Mouse (Mus musculus): Measurements from ENCODE around the gene 9330182L06Rik. TPM values are rescaled to one million over a fixed set of nuclear protein-coding genes. Genes with fewer than 3 reads are reported as not detected.

9330182L06Rik gene
- polyA plus RNA-seq, 1 experiment from 2014 or later: 20.2 TPM

DNA sequence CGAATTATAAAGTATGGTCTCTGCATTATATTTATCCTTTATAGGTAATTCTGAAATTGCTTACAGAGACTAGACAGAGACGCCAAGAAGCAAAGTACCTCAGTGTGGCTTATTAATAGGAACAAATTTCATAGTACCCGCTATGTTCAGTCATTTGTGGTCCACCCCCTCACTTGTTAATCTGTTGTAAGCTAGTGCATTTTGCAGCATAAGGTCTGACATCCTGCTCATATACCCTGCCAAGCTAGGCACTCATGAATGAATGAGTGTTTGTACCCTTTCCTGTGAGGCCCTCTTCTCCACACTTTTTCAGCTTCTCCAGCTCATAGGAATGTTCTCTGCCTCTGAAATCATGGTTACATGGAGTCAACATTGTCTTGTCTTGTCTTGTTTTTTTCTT, 105.2 kb downstream of the 9330182L06Rik start:
- Histone ChIP-seq H3K4me1 (replicated peaks) (no peaks in the 10 kb centered on the region; the same call in 1 of the 2 replicates), H3K27ac (replicated peaks) (no peak overlapping the region), H3K36me3 (no peaks in the 10 kb centered on the region), H3K4me2 (no peak overlapping the region), H3K9ac (no peak overlapping the region), H3K4me3 (no peak overlapping the region), H3K9me3 (no peaks in the 10 kb centered on the region), H3K27me3 (no peaks in the 10 kb centered on the region)
- WGBS: 92% methylated on average over 3 of the region's 3 CpGs
- no peak for ATAC-seq (ENCODE audit: low read depth)

DNA sequence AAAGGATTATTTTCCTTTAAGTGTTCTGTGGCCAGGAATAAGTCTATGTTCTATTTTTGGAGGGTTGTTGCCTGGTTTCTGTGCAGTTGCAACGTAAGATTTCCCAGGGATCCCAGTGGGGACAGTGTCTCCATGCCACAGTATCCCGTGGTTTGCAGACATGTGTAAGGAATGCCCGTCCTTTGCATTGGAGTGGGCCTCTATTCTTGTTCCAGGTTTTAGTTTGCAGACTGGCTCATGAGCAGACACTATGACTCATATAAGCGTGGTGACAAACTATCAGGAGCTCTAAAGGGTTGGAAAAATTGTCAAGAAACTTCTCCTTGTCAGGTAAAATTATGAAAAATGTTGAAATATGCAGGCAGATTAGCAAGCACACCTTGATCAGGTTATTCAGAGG, 107.4 kb downstream of the 9330182L06Rik start:
- H3K36me3 ChIP-seq: no peaks in the 10 kb centered on the region
- no peak overlapping the region for H3K4me3 ChIP-seq
- no peak overlapping the region for H3K4me2 ChIP-seq
- 83% methylated on average over 4 of the region's 4 CpGs for WGBS
- no peak overlapping the region for H3K27ac ChIP-seq (replicated peaks)
- no peak for ATAC-seq (ENCODE audit: low read depth)
- H3K9me3 ChIP-seq: no peaks in the 10 kb centered on the region
- H3K9ac ChIP-seq: no peak overlapping the region
- no peaks in the 10 kb centered on the region; the same call in 1 of the 2 replicates for H3K4me1 ChIP-seq (replicated peaks)
- no peaks in the 10 kb centered on the region for H3K27me3 ChIP-seq

DNA sequence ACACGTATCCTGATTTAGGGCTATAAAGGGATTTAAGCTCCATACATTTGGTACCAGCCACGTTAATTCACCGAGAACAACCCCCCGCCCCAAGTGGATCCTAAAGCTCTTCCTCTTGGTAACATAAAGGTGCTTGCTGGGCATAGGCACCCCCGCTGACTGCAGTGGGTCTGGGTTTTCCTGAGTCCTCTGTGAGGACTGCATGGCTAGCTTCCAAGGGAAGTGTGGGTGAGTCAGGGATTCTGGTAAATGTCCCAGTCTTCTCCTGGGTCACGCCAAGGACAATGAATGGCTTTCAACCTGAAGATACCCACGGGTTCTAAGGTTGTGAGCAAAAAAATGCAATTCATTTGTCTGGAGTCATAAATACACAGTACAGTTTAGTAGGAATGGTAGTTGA, 124.0 kb downstream of the 9330182L06Rik start:
- 60% methylated on average over 7 of the region's 7 CpGs for WGBS
- Histone ChIP-seq H3K4me2 (no peak overlapping the region), H3K27ac (replicated peaks) (peak overlapping the region; percentile 6; the same call in 1 of the 2 replicates), H3K4me3 (no peak overlapping the region), H3K27me3 (no peaks in the 10 kb centered on the region), H3K9ac (no peak overlapping the region), H3K4me1 (replicated peaks) (peaks cover 6% of the 10 kb centered on the region), H3K36me3 (no peaks in the 10 kb centered on the region), H3K9me3 (no peaks in the 10 kb centered on the region)
- ATAC-seq (ENCODE audit: low read depth): peak; percentile 40; the same call in 1 of the 2 replicates

DNA sequence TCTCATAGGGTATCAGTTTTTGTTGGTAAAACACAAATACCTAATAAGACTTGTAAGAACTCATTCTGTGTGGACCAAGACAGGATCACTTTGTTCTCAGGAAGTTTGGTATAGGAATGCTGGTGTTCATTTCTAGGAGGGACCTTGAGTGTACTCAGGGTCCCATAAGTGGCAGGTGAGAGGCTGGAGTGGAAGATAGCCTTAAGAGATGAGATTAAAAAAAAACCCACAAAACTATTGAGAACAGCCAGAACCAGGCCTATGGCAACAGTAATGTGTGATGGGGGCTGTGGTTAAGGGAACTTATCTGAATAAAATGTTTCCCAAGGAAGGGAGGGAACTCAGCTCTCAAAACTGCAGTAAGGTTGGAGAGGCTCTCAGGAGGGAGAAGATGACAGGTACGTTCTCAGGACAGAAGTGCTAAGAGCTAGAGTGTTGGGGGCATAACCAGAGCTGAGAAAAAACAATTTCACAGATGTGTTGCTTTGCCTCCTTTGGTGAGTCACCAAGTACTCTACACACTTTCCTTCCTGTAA, 126.0 kb downstream of the 9330182L06Rik start:
- ATAC-seq (ENCODE audit: low read depth): no peak
- no peak overlapping the region for H3K4me3 ChIP-seq
- no peaks in the 10 kb centered on the region for H3K27me3 ChIP-seq
- H3K4me1 ChIP-seq (replicated peaks): peaks cover 6% of the 10 kb centered on the region
- WGBS: 87% methylated on average over 1 of the region's 1 CpGs
- H3K9ac ChIP-seq: no peak overlapping the region
- H3K36me3 ChIP-seq: no peaks in the 10 kb centered on the region
- H3K4me2 ChIP-seq: no peak overlapping the region
- no peak overlapping the region for H3K27ac ChIP-seq (replicated peaks)
- no peaks in the 10 kb centered on the region for H3K9me3 ChIP-seq

DNA sequence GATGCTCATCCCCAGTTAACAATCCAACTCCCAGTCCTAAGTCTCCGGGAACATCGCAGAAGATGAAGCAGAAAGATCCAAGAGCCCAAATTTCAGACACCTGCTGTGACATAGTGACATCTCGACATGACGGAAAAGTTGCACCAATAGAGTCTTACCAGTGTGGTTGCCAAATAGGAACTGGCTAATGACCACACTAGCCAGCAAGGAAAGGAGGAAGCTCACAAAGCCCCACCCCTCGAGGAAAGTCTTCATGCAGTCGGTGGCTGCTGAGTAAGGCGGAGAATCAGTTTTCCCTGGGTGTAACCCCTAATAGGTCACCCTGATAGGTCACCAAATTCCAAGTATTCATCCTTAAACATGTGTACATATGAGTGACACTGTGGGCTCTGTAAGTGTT, 151.2 kb downstream of the 9330182L06Rik start:
- WGBS: 89% methylated on average over 7 of the region's 7 CpGs
- no peak for ATAC-seq (ENCODE audit: low read depth)
- H3K4me1 ChIP-seq (replicated peaks): no peaks in the 10 kb centered on the region
- H3K9ac ChIP-seq: no peak overlapping the region
- no peak overlapping the region for H3K27ac ChIP-seq (replicated peaks)
- H3K27me3 ChIP-seq: no peaks in the 10 kb centered on the region
- no peak overlapping the region for H3K4me2 ChIP-seq
- no peaks in the 10 kb centered on the region for H3K36me3 ChIP-seq
- no peak overlapping the region for H3K4me3 ChIP-seq
- no peaks in the 10 kb centered on the region for H3K9me3 ChIP-seq

DNA sequence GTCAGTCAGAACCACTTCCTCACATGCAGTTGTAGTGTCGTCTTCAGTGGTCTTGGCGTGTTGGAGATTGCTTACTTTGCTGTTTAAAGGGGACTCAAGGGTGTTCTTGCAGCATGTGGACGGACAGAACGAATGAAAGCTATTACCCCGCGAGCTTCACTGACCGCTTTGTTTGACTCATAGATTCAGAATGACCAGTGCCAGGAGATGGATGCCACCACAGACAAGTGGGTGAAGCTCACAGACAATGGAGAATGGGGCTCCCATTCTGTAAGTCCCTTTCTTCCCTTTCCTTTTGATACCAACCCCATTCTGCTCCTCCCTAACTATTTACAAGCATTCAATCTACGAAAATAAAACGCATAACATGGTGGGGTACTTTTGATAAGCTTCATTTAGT, 151.9 kb downstream of the 9330182L06Rik start:
- H3K36me3 ChIP-seq: no peaks in the 10 kb centered on the region
- no peak overlapping the region for H3K4me2 ChIP-seq
- H3K9ac ChIP-seq: no peak overlapping the region
- H3K9me3 ChIP-seq: no peaks in the 10 kb centered on the region
- H3K27me3 ChIP-seq: no peaks in the 10 kb centered on the region
- WGBS: 71% methylated on average over 9 of the region's 9 CpGs
- no peak for ATAC-seq (ENCODE audit: low read depth)
- H3K4me1 ChIP-seq (replicated peaks): no peaks in the 10 kb centered on the region
- no peak overlapping the region for H3K27ac ChIP-seq (replicated peaks)
- H3K4me3 ChIP-seq: no peak overlapping the region

DNA sequence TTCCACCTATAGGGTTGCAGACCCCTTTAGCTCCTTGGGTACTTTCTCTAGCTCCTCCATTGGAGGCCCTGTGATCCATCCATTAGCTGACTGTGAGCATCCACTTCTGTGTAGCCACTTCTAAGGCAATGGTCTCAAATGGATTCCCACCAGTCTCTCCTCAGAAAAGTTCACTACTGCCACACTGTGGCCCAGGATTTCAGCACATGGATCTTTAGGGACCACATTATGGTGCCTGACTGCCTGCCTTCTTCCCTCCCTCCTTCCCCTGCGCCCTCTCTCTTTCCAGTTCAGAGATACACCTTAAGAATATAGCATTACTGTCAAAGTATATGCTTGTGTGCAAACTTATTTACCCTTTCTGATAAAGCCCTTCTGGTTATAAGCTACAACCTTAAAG, 154.0 kb downstream of the 9330182L06Rik start:
- H3K4me1 ChIP-seq (replicated peaks): 0 out of 2 replicates have a peak, but pooled peaks cover 5% of the 10 kb centered on the region
- no peak overlapping the region for H3K4me2 ChIP-seq
- H3K36me3 ChIP-seq: no peaks in the 10 kb centered on the region
- no peak overlapping the region for H3K9ac ChIP-seq
- no peak overlapping the region for H3K27ac ChIP-seq (replicated peaks)
- no peaks in the 10 kb centered on the region for H3K9me3 ChIP-seq
- H3K4me3 ChIP-seq: no peak overlapping the region
- 0 out of 2 replicates have a peak, but pooled peaks have one; percentile 44 for ATAC-seq (ENCODE audit: low read depth)
- WGBS: 65% methylated on average over 1 of the region's 1 CpGs
- no peaks in the 10 kb centered on the region for H3K27me3 ChIP-seq

DNA sequence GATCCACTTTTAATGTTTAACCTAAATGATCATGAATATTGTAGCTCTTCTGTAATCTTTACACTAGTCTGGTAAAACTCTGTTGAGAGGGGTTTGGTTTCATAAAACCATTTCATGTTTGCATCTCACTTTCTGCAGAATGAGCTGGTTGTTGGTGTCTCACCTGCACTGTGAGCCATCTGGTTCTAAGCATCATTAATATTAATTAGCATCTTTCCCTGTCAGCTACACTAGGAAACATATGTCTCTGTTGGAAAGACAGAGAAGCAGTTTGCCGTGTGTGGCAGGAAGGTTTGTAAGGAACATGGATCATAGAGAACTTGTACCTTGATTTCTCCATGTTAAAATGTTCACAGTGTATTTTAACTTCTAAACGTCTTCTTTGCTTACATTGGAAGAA, 158.5 kb downstream of the 9330182L06Rik start:
- H3K27ac ChIP-seq (replicated peaks): no peak overlapping the region
- H3K9me3 ChIP-seq: no peaks in the 10 kb centered on the region
- H3K4me2 ChIP-seq: no peak overlapping the region
- no peak overlapping the region for H3K9ac ChIP-seq
- WGBS: 42% methylated on average over 2 of the region's 2 CpGs
- no peaks in the 10 kb centered on the region for H3K27me3 ChIP-seq
- H3K36me3 ChIP-seq: no peaks in the 10 kb centered on the region
- ATAC-seq (ENCODE audit: low read depth): no peak
- H3K4me1 ChIP-seq (replicated peaks): 0 out of 2 replicates have a peak, but pooled peaks cover 5% of the 10 kb centered on the region
- no peak overlapping the region for H3K4me3 ChIP-seq

DNA sequence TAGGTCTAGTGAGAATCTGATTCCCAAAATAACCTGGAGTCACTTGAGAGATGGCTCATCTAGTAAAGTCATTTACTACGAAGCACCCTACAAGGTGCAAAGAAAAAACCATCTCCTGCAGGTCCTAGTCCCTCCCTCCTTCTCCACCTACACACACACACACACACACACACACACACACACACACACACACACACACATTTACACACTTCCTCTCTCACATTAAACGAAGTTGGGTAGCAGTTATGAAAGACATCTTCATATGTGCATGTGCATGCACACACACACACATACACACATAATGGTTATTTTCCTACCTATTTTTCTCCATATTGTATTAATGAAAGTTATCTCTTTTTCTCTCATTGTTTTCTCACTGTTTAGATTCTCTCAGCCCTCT, 161.2 kb downstream of the 9330182L06Rik start:
- 0 out of 2 replicates have a peak, but pooled peaks cover 5% of the 10 kb centered on the region for H3K4me1 ChIP-seq (replicated peaks)
- peaks cover 6% of the 10 kb centered on the region for H3K36me3 ChIP-seq
- no peak overlapping the region for H3K4me3 ChIP-seq
- H3K27ac ChIP-seq (replicated peaks): no peak overlapping the region
- WGBS: 83% methylated on average over 2 of the region's 2 CpGs
- H3K9ac ChIP-seq: no peak overlapping the region
- ATAC-seq (ENCODE audit: low read depth): no peak
- H3K27me3 ChIP-seq: no peaks in the 10 kb centered on the region
- no peak overlapping the region for H3K4me2 ChIP-seq
- no peaks in the 10 kb centered on the region for H3K9me3 ChIP-seq

DNA sequence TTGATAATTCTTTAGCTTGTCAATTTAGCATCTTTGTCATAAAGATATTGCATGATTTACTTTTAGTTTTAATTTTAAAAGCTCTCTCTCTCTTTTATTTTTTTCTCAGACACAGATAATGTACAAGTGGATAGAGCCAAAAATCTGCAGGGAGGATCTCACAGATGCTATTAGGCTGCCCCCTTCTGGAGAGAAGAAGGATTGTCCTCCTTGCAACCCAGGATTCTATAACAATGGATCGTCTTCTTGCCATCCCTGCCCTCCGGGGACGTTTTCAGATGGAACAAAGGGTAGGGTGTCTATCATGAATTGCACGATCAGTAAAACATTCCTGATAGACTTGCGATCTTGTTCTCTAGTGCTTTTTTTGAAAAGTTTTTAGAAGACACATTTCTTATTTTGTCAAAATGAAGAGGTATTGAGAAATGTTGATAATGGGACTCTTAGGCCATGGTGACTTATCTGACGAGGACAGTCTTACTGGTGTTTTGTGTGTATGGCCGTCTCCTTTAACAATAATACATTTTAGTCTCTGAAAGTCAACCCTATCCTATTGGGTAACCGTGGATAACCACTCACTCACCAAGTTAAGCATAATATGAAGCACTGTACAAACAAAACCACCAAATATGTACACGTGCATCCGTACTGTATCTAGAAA, 161.8 kb downstream of the 9330182L06Rik start:
- Histone ChIP-seq H3K4me1 (replicated peaks) (0 out of 2 replicates have a peak, but pooled peaks cover 5% of the 10 kb centered on the region), H3K9me3 (no peaks in the 10 kb centered on the region), H3K4me2 (no peak overlapping the region), H3K27ac (replicated peaks) (no peak overlapping the region), H3K9ac (no peak overlapping the region), H3K4me3 (no peak overlapping the region), H3K36me3 (peaks cover 6% of the 10 kb centered on the region), H3K27me3 (no peaks in the 10 kb centered on the region)
- 42% methylated on average over 10 of the region's 10 CpGs for WGBS
- peak; percentile 64; the same call in 1 of the 2 replicates for ATAC-seq (ENCODE audit: low read depth)

DNA sequence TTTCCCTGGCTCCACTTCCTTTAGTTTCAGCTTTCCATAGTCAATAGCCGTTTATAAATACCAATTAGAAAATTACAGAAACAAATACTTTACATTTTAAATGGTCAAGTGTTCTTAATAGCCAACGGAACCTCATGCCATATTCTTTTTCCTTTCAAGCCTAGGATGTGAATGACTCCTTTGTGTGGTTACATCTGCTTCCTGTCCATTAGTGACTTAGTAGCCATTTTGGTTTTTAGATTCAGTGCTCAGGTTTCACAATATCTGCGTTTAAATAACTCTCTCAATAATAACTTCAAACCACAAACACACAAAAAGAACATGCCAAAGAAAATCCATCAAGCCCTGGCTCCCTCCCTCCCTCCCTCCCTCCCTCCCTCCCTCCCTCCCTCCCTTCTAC, 162.8 kb downstream of the 9330182L06Rik start:
- no peak for ATAC-seq (ENCODE audit: low read depth)
- H3K36me3 ChIP-seq: peaks cover 6% of the 10 kb centered on the region
- WGBS: 67% methylated on average over 3 of the region's 3 CpGs
- H3K9me3 ChIP-seq: no peaks in the 10 kb centered on the region
- no peaks in the 10 kb centered on the region for H3K27me3 ChIP-seq
- H3K27ac ChIP-seq (replicated peaks): no peak overlapping the region
- 0 out of 2 replicates have a peak, but pooled peaks cover 5% of the 10 kb centered on the region for H3K4me1 ChIP-seq (replicated peaks)
- no peak overlapping the region for H3K4me2 ChIP-seq
- no peak overlapping the region for H3K4me3 ChIP-seq
- no peak overlapping the region for H3K9ac ChIP-seq

DNA sequence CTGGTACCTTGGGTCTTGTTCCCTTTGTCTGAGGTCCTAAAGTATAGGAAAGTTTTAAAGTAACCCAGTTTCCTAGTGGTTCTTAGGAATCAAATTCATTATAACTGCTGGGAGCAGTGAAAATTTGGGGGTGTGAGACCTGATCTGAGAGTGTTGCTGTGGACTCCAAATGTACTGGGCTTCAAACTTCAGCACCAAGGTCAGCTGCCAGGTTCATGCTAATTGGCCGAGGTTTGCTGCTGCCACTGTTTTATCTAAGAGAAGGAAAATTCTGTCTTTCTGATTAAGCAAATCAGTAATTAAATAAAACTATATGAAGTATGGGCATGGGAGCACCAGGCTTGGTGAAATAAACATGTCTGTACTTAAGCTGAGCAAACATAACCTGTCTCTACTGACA, 180.2 kb downstream of the 9330182L06Rik start:
- no peak for ATAC-seq (ENCODE audit: low read depth)
- 24% methylated on average over 1 of the region's 1 CpGs for WGBS

More for the DNA sequence above, 180.2 kb downstream of the 9330182L06Rik start:
- Histone ChIP-seq H3K4me1 (replicated peaks) (no peaks in the 10 kb centered on the region), H3K9ac (no peak overlapping the region), H3K4me2 (no peak overlapping the region), H3K27ac (replicated peaks) (no peak overlapping the region), H3K36me3 (0 out of 2 replicates have a peak, but pooled peaks cover 5% of the 10 kb centered on the region), H3K27me3 (no peaks in the 10 kb centered on the region), H3K4me3 (no peak overlapping the region), H3K9me3 (no peaks in the 10 kb centered on the region)

All from neural tube, embryonic 13.5 days (tissue).